Mouse (Mus musculus) right cerebral cortex, adult 2 months (tissue): ENCODE data around the gene Taldo1.
A peak's percentile ranks its signal among the peaks of the same experiment; 100 is the strongest.

Experiments
- DNase-seq, 2 experiments: peaks; one replicate each; pipeline ENCODE4 v3.0.0; 2021 to 2022; ENCODE audit warnings: low spot score in 2 of 2

Taldo1 gene

DNA sequence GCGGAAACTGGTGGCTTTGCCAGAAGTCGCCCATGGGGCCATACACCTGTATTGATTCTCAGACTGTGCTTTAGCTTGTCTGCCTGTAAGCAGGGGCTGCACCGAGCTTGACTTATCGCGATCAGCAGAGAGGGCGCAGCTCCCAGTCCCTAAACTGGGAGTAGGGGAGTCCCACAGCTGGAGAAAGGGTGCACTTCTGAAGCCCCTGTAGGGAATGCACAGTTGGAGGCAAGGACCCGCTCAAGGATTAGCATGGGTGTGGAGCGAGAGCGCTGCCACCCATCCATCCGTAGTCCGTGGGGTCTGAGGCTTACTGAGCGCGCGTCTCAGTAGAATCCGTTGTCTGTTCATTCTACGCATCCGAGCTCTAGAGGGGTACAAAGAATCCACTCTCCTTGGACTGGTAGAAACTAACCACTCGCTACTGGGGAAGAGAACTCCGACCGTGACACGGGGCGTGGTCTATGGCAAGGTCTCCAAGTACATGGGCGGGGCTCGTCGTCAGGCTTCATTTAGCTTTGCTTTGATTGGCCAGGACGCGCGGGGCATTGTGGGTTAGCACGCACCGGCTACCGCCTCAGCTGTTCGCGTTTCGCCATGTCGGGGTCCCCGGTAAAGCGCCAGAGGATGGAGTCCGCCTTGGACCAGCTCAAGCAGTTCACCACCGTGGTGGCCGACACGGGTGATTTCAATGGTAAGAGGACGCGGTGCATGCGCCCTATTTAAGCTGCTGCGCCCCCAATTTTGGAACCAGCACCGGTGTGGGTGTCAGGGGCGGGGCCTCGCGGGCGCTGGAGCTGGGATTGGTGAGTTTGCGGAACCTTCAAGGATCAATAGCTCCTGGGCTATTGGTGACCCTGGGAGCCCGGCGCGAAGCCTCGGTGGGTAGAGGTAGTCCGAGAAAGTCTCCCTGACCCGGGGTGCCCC lies at the start of gene Taldo1:
Gene Taldo1 (plus strand): TSS at position 575 of the 927 bp plus-strand sequence.
- peak; percentile 96 to 99 for DNase-seq

DNA sequence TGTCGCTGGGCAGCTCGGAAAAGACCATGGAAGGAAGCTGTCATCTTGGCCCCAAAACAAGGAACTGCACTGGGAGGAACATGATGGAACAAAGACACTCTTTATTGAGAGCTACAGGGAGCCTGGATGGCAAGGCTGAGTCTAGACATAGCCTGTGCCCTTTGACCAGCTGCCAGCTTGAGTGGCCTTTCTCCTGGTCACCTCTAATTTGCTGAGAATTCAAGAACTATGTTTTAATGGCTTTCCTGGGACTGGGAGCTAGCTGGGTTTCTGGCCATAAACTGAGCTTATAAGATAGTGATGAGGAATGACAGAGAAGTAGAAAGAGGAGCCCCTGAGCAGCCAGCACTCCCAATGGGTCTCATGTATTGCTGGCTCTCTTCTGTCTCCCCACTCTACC lies 48.8 kb upstream of the Taldo1 start:
- DNase-seq = no peak

DNA sequence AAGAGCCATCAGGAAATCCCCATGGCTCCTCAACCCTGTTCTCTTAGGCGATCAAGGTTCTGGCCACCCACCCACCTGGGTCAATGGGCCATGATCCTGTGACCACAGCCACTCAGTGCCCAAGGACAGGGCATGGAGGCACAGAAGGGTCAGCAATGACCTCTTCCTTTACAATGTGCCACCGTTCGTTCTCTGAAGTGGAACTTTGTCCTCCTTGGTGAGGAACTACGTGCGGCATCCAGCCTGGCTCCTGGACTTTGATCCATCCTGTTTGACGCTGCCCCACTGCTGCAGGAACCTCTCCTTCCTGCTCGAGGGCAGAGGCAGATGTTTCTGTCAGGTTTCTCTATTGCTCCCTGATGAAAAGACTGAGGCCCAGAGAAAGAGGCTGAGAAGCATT lies 48.3 kb upstream of the Taldo1 start:
- DNase-seq = no peak

DNA sequence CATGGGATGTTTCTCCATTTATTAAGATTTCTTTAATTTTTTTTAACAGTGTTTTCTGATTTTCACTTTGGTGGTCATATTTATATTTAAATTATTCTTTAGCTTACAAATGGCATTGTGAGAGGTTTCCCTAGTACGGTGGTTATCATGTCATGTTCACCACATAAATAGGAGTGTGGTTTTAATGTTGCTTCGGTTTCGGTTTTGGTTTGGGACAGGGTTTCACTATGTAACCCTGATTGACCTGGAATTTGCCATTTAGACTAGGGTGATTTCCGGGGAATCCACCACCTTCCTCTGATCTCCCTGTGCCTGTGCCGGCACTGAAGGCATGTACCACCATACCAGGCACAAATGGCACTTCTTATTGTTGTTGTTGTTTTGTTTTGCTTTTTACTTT lies 47.2 kb upstream of the Taldo1 start:
- no peak for DNase-seq

DNA sequence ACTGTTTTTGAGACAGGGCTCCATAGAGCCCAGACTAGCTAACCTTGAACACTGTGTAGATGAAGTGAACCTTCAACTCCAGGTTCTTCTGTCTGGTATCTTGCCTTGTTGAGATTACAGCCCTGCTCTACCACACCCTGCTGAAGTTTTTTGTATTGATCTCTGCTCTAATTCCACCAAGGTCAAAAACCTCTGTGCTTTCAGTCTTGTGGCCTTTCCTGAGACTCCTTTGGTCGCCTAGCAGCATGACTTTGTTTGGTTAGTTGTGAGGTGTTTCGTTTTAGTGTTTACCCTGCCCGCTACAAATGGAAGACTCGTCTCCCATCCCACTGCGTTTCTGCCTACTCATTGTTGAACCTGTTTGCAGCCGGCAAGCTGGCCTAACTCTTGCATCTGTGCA lies 40.9 kb upstream of the Taldo1 start:
- no peak for DNase-seq

DNA sequence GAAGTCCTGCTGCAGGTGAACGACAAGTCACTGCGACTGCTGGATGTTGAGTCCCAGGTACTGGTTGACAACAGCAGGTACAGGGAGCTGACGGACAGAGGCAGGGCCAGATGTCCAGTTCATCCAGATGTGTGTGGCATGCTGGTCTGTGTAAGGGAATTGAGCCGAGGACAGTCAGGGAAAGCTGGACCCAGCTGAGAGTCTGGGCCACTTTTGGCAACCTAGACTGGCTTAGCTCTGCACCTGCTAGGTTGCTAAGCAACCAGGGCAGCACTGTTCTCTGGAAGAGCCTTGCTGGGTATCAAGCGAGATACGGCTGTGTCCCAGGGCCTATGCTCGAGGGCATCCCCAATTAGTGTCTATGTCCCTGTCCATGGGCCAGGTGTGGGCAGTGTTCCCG lies 36.9 kb upstream of the Taldo1 start:
- DNase-seq = peak in 1 of 2 experiments; percentile 26

DNA sequence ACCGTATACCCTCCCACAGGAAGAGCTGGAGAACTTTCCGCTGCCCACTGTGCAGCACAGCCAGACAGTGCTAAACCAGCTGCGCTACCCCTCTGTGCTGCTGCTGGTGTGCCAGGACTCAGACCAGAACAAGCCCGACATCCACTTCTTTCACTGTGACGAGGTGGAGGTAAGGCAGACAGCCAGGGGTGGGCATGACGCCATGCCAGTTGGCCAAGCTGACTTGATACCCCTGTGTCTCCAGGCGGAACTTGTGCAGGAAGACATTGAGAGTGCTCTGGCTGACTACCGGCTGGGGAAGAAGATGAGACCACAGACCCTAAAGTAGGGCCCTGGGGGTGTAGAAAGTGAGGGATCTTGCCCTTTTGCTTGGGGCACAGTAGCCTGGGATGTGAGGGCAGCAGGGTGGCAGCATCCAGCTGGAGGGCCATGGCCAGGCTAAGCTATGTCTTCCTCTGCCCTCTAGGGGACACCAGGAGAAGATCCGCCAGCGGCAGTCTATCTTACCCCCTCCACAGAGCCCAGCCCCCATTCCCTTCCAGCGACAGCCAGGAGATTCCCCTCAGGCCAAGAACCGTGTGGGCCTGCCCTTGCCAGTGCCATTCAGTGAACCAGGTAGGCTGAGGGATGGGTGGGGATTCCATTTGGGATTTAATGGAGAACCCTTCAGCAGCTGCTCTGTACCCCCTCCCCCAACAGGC lies 36.2 kb upstream of the Taldo1 start:
- DNase-seq = no peak

DNA sequence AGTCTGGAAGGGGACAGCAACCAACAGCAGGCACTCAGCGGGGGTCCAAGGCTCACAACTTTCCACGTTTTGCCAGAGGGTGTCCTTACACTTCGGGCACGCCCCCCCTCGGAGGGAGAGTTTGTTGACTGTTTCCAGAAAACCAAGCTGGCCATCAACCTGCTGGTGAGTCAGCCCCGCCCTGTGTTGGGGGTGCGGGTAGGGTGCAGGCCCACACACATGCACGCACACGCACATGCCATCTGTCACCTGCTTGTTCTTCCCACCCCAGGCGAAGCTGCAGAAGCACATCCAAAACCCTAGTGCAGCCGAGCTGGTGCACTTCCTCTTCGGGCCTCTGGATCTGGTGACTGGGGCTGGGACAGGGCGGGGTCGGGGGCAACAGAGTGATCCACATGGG lies 35.0 kb upstream of the Taldo1 start:
- peak; percentile 39 to 53 for DNase-seq

DNA sequence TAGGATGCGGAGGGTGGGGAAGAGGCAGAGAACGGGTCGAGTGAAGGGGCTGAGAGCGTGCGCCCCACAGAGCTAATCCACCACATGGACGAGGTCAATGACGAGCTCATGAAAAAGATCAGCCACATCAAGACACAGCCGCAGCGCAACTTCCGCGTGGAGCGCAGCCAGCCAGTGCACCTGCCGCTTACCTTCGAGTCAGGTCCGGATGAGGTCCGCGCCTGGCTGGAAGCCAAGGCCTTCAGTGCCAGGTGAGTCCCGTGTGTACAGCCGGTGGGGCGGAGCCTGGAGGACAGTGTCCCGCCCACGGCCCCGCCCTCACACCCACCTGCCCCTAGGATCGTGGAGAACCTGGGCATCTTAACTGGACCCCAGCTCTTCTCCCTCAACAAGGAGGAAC lies 30.5 kb upstream of the Taldo1 start:
- no peak for DNase-seq

DNA sequence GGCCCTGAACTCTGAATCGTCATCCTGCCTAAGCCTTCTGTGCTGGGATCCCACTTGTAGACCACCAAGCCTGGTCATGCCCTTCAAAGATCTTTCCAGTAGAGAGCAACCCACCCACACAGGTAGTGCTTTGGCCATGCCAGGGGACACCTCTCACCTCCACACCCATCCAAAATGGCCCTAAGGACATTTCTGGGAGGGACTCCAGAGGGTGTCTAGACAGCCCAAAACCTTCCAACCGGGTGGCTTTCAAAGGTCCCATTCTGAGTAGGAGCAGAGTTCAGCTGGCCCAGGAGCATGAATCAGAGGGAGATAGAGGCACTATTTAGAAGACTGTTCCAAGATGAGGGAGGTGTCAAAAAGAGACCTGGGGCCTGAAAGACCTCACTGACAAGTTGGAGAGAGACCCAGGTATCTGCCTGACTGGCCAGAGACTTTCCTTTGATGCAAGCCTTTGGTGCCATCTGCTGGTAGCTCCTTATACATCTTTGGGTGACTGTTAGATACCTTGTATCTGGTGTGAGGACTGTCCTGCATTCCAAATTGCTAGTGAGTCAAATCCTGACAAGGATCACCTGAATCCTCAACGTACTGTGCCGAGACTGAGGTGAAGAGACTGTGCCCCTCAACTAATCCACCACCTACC lies 28.8 kb upstream of the Taldo1 start:
- peak; percentile 87 to 88 for DNase-seq

DNA sequence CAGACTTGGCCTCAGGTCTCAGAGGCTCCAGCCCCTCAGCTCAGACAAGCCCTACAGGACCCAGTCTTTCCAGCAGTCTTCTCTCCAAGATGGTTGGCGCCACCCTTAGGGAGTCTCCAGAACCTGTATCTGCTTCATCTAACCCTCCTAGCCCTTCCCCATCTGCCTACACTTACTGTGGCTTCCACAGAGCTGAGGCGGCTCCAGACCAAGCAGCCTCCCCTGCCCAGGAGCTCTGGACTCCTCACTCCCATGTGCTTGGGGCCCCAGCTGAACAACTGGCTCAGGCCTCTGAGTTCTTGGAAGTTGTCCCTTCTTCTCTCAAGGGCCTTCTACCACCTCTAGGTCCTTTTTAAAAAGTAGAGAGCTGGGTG lies 28.3 kb upstream of the Taldo1 start:
- DNase-seq = no peak

DNA sequence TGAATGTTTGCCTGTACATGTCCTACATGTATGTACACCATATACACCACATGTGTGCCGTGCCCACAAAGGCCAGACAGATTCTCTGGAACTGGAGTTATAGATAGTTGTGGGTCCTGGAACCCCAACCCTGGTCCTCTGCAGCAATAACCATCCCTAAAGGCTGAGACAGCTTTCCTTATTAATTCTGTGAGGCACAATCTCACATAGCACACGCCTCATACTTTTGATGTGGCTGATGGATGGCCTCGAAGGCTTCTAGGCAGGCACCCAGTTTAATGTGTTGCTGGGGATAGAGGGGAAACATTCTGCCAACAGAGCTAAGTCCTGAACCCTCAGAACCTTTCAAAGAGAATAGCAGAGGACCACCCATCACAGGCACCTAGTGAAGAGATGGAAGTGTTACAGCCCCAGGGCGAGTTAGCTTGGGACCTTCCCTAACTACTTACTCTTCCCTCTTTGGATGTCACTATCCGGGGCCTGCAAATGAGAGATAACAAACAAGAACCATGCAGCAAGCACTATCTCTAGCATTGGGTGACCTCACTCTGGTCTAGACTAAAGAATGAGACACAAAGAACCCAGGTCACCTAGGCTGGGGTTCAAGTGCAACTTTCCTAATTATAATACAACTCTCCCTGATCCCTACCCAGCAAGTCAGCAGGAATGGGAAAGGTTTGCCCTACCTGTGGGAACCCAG lies 27.5 kb upstream of the Taldo1 start:
- DNase-seq = no peak

DNA sequence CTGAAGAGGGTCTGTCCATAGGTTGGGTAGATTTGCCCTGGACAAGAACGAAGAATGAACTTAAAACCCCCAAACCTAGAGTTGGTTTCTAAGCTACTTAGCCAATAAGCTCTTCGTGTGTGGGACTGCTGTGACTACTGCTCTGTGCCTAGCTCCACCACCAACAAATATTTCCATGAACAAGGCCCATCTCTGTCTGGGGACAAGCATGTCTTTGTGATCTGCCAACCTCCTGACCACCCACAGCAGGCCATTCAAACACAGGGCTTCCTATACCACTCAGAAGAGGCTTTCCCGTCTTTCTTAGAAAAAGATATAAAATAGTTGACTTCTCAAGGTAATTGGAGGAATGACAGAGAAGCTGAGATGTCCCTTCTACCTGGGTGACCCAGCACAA lies 27.0 kb upstream of the Taldo1 start:
- no peak for DNase-seq

DNA sequence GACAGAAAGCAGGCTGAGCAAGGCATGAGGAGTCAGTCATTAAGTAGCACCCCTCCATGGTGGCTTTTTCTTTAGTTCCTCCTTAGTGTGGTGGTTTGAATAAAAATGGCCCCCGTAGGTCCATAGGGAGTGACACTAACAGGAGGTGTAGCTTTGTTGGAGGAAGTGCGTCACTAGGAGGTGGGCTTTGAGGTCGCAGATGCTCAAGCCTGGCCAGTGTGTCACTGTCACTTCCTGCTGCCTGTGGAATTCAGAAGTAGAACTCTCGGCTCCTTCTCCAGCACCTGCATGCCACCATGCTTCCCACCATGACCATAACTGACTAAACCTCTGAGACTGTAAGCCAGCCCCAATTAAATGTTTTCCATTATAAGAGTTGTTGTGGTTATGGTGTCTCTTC lies 24.6 kb upstream of the Taldo1 start:
- no peak for DNase-seq

DNA sequence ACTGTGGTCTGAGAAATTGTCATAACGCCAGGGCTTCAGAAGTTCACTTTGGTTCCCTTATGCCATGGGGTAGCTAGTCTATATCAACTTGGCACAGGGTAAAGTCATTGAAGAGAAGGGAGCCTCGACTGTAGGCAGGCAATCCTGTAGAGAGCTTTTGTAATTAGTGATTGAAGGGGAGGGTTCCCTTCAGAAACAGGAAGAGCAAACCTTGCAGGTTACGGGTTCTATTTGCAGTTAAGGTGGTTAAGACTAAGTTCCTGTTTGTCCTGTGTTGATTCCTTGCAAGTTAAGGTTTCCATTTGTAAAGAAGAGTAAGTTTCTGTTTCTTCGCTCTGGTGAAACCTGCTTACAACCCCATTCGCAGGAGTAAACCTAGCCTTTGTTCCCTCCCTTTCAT lies 22.1 kb upstream of the Taldo1 start:
- DNase-seq = no peak

DNA sequence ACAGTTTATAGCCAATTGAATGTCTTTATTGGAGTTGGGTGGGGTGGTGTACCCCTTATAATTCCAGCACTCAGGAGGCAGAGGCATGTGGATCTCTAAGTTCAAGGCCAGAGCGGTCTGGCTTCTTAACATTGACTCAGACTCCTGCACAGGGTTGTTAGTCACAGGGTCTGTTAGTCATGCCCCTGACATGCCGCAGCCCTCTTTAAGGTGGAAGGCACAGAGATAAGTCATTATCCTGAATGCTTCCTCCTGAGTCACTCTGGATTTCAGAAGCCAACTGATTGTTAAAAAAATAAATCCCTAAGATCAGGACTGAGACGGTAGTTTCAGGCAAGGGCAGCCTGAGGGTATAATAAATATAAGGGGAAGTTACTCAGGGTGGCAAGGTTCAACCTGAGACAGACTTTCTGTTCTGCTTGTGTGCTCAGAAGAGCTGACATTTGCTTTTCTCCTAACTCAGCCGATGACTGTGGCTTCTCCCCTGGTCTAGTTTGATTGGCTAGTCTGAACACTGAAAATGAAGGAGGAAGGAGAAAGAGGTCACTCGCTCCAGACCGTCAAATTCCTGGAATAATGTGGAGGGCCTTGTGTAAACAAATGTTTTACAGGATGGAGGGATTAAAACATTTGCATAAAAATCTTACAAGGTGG lies 19.9 kb upstream of the Taldo1 start:
- DNase-seq = no peak

DNA sequence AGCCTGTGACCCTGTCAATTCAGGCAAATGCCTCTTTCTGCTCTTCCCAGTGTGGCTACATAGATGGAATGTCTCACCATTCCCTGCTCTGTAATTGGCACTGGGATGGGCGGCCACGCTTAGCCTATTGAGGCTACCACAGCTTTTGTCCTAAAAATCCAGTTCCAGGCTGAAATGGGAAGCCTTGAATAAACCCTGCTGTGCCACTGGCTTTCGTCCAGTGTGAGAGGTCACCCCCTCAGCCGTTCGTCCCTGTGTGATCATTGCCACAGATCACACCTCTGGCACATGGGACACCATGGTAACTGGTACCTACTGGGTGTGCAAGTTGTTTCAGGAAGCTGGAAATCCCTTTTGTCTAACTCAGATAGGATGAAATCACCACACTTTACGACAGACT lies 18.4 kb upstream of the Taldo1 start:
- DNase-seq = no peak

DNA sequence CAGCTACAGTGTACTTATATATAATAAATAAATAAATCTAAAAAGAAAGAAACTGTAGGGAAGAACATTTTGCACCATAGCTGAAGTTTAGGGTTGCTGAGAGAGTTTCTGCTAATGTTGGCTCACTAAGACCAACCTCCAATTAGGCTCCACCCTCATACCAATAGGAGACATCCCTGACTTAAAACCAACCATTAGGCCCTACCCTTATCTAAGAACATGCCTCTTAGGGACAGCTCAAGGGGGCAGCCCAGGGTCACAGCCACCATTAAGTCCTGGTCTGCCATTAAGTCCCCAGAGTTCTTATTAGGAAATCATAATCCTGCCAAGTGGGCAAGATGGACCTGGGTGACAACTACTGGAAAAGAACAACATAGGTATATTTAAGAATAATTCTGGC lies 17.6 kb upstream of the Taldo1 start:
- no peak for DNase-seq

DNA sequence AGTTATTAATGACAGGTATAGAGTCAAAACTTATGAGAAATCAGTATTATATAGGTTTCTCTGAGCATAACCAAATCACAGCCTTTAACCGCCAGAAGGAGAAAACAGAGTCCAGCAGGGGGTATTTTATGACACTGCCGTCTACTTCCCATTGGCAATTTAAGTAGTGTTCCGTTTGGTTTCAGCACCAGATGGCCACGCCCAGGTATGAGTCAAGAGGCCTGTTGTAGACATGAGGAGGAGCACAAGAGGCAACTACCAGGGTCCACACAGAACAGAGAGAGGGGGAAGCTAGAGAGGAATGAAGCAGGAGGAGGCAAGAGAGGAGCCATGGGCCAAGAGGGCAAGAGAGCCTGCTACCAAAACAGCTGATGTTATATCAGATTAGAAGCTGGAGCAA lies 12.4 kb upstream of the Taldo1 start:
- no peak for DNase-seq

DNA sequence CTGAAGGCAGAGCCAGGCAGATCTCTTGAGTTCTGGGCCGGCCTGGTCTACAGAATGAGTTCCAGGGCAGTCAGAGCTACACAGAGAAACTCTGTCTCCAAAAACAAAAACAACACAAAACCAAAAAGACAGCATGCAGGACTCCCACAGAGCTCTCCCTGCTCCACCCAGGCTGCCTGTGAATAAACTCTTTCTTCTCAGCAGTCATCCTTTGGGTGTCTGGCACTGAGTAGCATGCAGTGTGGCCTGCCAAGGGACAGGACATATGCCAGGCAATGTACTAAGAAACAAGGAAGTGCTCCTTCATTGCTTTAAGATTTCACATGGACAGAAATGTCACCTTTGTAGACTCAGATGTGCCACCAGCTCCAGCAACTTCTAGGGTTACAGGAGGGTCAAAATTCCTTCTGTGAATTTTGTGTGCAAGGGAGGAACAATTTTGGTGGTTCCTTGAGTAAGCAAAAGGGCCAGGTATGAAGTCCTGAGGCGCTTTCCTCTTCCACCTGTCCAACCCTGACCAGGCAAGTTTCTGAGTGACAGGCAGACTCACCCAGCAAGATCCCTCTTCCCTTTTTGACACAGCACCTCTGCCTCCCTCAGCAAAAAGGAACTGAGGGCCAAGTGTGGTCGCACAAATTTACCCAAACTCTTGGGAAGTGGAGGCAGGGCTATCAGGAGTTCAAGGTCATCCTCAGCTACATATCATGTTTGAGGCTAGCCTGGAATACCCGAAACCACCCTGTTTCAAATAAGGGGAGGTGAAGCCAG lies 10.7 kb upstream of the Taldo1 start:
- DNase-seq = no peak
